In the genomic region with DNA sequence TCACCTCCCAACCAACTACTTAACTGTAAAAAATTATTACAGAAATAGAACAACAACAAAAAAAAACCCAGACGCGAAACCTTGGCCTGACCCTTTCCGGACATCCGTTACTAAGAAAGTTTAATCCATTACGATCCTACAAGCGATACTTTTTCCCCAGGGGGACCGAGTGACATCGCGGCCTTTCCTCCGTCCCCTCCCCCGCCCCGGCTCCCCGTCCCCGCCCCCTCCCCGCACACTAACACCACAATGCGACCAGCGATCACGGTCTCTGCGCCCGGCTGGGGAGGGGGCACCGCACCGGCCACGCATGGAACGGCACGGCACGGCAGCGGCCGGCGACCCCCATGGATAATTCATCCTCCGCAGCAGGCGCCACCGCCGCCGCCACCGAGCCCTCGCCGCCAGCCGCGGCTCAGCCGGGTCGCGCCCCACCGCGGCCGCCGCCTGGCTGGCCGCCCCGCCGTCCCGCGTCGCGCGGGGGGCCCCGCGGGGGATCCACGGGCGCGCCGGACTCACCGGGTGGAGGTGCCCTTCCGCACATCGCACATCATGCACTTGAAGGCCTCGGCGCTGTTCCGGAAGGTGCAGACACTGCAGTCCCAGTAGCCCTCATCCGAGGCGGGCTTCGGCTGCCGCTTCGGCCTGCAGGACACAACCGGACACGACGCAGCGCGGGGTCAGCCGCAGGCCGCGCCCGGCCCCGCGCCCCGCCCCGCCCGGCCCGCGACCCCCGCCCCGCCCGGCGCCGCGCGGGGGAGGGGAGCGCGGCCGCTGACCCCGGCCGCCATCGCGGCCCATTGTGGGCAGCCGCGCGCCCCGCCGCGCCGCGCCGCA, we compare ENCODE assay signal across 8 mouse cellular contexts. TPM values are rescaled to one million over a fixed set of nuclear protein-coding genes. Genes with fewer than 3 reads are reported as not detected.
DNase-seq lines count a peak whose midpoint lies in the region; ATAC-seq and TF ChIP-seq lines count a peak whose summit lies in the region.

No protein-coding gene starts in this region.

- H3K4me1 ChIP-seq in G1E (ENCODE audit: insufficient read depth, low read depth, low read length) = peaks cover 12% of the 10 kb centered on the region
- H3K4me1 ChIP-seq in erythroblast, embryonic 14.5 days (ENCODE audit: control insufficient read depth) = peaks cover 36% of the 10 kb centered on the region

- peaks cover 21% of the 10 kb centered on the region for H3K36me3 ChIP-seq in G1E (replicated peaks)
- peaks cover 24% of the 10 kb centered on the region for H3K36me3 ChIP-seq in erythroblast, embryonic 14.5 days (ENCODE audit: control insufficient read depth)
- H3K36me3 ChIP-seq in macrophage (ENCODE audit: inconsistent target) = no peaks in the 10 kb centered on the region

- no peak for TF ChIP-seq CTCF in G1E (IDR thresholded peaks at IDR 0.05; ENCODE audit: low read depth, low read length)

- peaks cover 28% of the 10 kb centered on the region for H3K27me3 ChIP-seq in G1E (ENCODE audit: insufficient read depth, low read length)
- H3K27me3 ChIP-seq in erythroblast, embryonic 14.5 days (ENCODE audit: control insufficient read depth) = peaks cover 16% of the 10 kb centered on the region

- H3K9me3 ChIP-seq in G1E (replicated peaks) = no peaks in the 10 kb centered on the region
- H3K9me3 ChIP-seq in erythroblast, embryonic 14.5 days (ENCODE audit: control insufficient read depth, low read length) = peaks cover 6% of the 10 kb centered on the region

- peaks cover 47% of the 10 kb centered on the region for H3K79me2 ChIP-seq in macrophage (ENCODE audit: inconsistent target)

- no peak; the same call in 1 of the 2 replicates for ATAC-seq in G1E (ENCODE audit: extremely low read depth, insufficient number of reproducible peaks, low FRiP score, poor library complexity, severe bottlenecking)
- no peak for ATAC-seq in frontal cortex, adult (ENCODE audit: low TSS enrichment)

- no peak overlapping the region for H3K27ac ChIP-seq in macrophage

- intact Hi-C loops in heart, postnatal 14 days (cut with DNase I) = loop anchor here (2.0 to 5.0 kb wide), 3 partner anchors 61 to 181 kb away; a partner anchor contains a TSS

- 1% methylated on average over 68 of the region's 110 CpGs for WGBS in macrophage (ENCODE audit: missing documents)

- DNase-seq in G1E (ENCODE audit: low spot score) = peak; percentile 23
- peak; percentile 66 for DNase-seq in brain, adult 2 months (ENCODE audit: low read depth, low spot score)
- peak; percentile 59 to 62 for DNase-seq in heart, postnatal 14 days
- peak; percentile 30 for DNase-seq in layer of hippocampus, adult 9-11 months
- DNase-seq in right cerebral cortex, postnatal 4 days = peak; percentile 42

- H3K4me3 ChIP-seq in G1E (ENCODE audit: low read depth, low read length) = peak overlapping the region; percentile 87
- H3K4me3 ChIP-seq in erythroblast, embryonic 14.5 days (replicated peaks) = peak overlapping the region; percentile 87
- H3K4me3 ChIP-seq in macrophage (ENCODE audit: inconsistent target) = peak overlapping the region; percentile 33

RNA-seq across cellular contexts. Expression of a gene that starts 0.7 kb away (rescaled TPM):
- total RNA-seq in G1E (2014; fragmentation: Nextera tagmentation) (50.0 and 59.2 TPM in 2 replicates), G1E (2017) (35.6 and 39.7 TPM in 2 replicates)
- polyA plus RNA-seq in G1E (2012) (24.4 and 35.2 TPM in 2 replicates), macrophage (2018) (16.5 to 24.6 TPM (median 17.8 TPM) in 3 replicates)
- 3.5 and 3.7 TPM in 2 replicates for polyA plus RNA-seq in erythroblast, embryonic 14.5 days (2012)
- total RNA-seq in heart, postnatal 14 days (2021) = 10 to 100 TPM; 20.0 to 21.4 TPM
- 1 to 10 TPM in 24 of 26 experiments, under 1 TPM in 2; 0.61 to 6.8 (median 2.9) TPM for total RNA-seq in macrophage (2018; cell fraction: chromatin; rRNA removed)
- 10 to 100 TPM in 24 of 26 experiments, 1 to 10 TPM in 2; 9.2 to 17.7 (median 13.3) TPM for total RNA-seq in macrophage (2018; cell fraction: cytosol; rRNA removed)
- total RNA-seq in macrophage (2018; cell fraction: nucleus; rRNA removed) = 10 to 100 TPM in 4 of 26 experiments, 1 to 10 TPM in 22; 2.8 to 14.7 (median 5.6) TPM

Comparison
In these comparisons a context has a peak if more than half of its experiments do, and no peak if none do; other contexts are left out.
1. H3K4me3 ChIP-seq: peak in every context shown above with its lines; median percentile 87 in G1E; 87 in erythroblast, embryonic 14.5 days; 33 in macrophage.